In genomic region chr11:19351243-19351787, GRCm38 (mm10) we compare ENCODE assay signal across 13 mouse cellular contexts.
A peak's percentile ranks its signal among the peaks of the same experiment; 100 is the strongest.
DNase-seq lines count a peak whose midpoint lies in the region; ATAC-seq and TF ChIP-seq lines count a peak whose summit lies in the region.
"Had no signal": no experiment of that assay in that cellular context is flagged by ENCODE, and none has a peak within 500 bp of the region (broad histone marks: within the 10 kb centered on the region; RNA-seq: fewer than 3 reads in every experiment).

No protein-coding gene starts in this region.

- peak; percentile 13 for TF ChIP-seq EP300 in stomach, postnatal 0 days (optimal IDR thresholded peaks at IDR 0.05)

- DNase-seq in midbrain, embryonic 11.5 days (ENCODE audit: low spot score, missing footprints) = no peak
- no peak for DNase-seq in midbrain, embryonic 10.5 days (ENCODE audit: low spot score)
- peak; percentile 57 for DNase-seq in midbrain, embryonic 14.5 days
- DNase-seq in stomach, postnatal 0 days (ENCODE audit: low spot score) = no peak
- no peak for DNase-seq in right cerebral cortex, adult 2 months (ENCODE audit: low spot score in 2 of 2)
- no peak for DNase-seq in thymus, postnatal 10 days (ENCODE audit: low spot score in 2 of 2)
- no peak for DNase-seq in gastrocnemius, adult 8-10 months (ENCODE audit: low spot score in 2 of 2)
- DNase-seq: cerebellum, postnatal 25 days; lung, adult 2 months; spleen, adult 18-20 months; thymus, postnatal 14 days had no signal

- H3K36me3 ChIP-seq in midbrain, embryonic 11.5 days (ENCODE audit: control insufficient read depth, insufficient read depth, low read length) = no peaks in the 10 kb centered on the region
- no peaks in the 10 kb centered on the region for H3K36me3 ChIP-seq in midbrain, embryonic 10.5 days
- H3K36me3 ChIP-seq in hindbrain, embryonic 13.5 days = no peaks in the 10 kb centered on the region
- H3K36me3 ChIP-seq in midbrain, embryonic 14.5 days (ENCODE audit: control insufficient read depth, insufficient read depth, low read length) = no peaks in the 10 kb centered on the region
- no peaks in the 10 kb centered on the region for H3K36me3 ChIP-seq in stomach, postnatal 0 days (ENCODE audit: control insufficient read depth, insufficient read depth, low read length)

- no peaks in the 10 kb centered on the region for H3K27me3 ChIP-seq in midbrain, embryonic 11.5 days (ENCODE audit: control insufficient read depth, insufficient read depth, low read length)
- 0 out of 2 replicates have a peak, but pooled peaks cover 7% of the 10 kb centered on the region for H3K27me3 ChIP-seq in midbrain, embryonic 10.5 days (ENCODE audit: low read depth, poor library complexity, severe bottlenecking)
- no peaks in the 10 kb centered on the region for H3K27me3 ChIP-seq in hindbrain, embryonic 13.5 days
- no peaks in the 10 kb centered on the region for H3K27me3 ChIP-seq in midbrain, embryonic 14.5 days (ENCODE audit: control insufficient read depth, insufficient read depth, low read length)
- no peaks in the 10 kb centered on the region for H3K27me3 ChIP-seq in stomach, postnatal 0 days (ENCODE audit: control insufficient read depth, insufficient read depth, low read length)

- H3K4me3 ChIP-seq in midbrain, embryonic 11.5 days (ENCODE audit: low read depth, low read length) = no peak overlapping the region
- H3K4me3 ChIP-seq in midbrain, embryonic 10.5 days = no peak overlapping the region
- H3K4me3 ChIP-seq in hindbrain, embryonic 13.5 days = peak overlapping the region; percentile 21
- H3K4me3 ChIP-seq in midbrain, embryonic 14.5 days (replicated peaks; ENCODE audit: low read depth, low read length) = no peak overlapping the region
- no peak overlapping the region for H3K4me3 ChIP-seq in stomach, postnatal 0 days (ENCODE audit: low read depth, low read length)
- H3K4me3 ChIP-seq: left cerebral cortex, adult 2 months had no signal

- no peak overlapping the region for H3K27ac ChIP-seq in midbrain, embryonic 11.5 days (ENCODE audit: low read depth, low read length)
- H3K27ac ChIP-seq in midbrain, embryonic 10.5 days (replicated peaks) = no peak overlapping the region
- H3K27ac ChIP-seq in hindbrain, embryonic 13.5 days = peak overlapping the region; percentile 58
- H3K27ac ChIP-seq in midbrain, embryonic 14.5 days (replicated peaks; ENCODE audit: low read depth, low read length) = no peak overlapping the region
- no peak overlapping the region for H3K27ac ChIP-seq in stomach, postnatal 0 days (replicated peaks)
- H3K27ac ChIP-seq: left cerebral cortex, adult 2 months had no signal

- no peaks in the 10 kb centered on the region for H3K4me1 ChIP-seq in midbrain, embryonic 11.5 days (ENCODE audit: control insufficient read depth, insufficient read depth, low read length)
- H3K4me1 ChIP-seq in midbrain, embryonic 10.5 days = peaks cover 22% of the 10 kb centered on the region
- peaks cover 25% of the 10 kb centered on the region for H3K4me1 ChIP-seq in hindbrain, embryonic 13.5 days (replicated peaks)
- no peaks in the 10 kb centered on the region for H3K4me1 ChIP-seq in midbrain, embryonic 14.5 days (ENCODE audit: control insufficient read depth, insufficient read depth, low read length)
- no peaks in the 10 kb centered on the region for H3K4me1 ChIP-seq in stomach, postnatal 0 days (replicated peaks; ENCODE audit: control insufficient read depth, insufficient read depth)

- no peak for TF ChIP-seq CTCF in stomach, postnatal 0 days (IDR thresholded peaks at IDR 0.05; ENCODE audit: low read depth)

- WGBS in midbrain, embryonic 11.5 days = 45% methylated on average over 7 of the region's 7 CpGs
- WGBS in midbrain, embryonic 10.5 days = 61% methylated on average over 7 of the region's 7 CpGs
- whole genome bisulfite sequencing in hindbrain, embryonic 13.5 days = 22% methylated on average over 7 of the region's 7 CpGs
- WGBS in midbrain, embryonic 14.5 days = 24% methylated on average over 7 of the region's 7 CpGs
- WGBS in stomach, postnatal 0 days = 21% methylated on average over 7 of the region's 7 CpGs

- no peaks in the 10 kb centered on the region for H3K9me3 ChIP-seq in midbrain, embryonic 11.5 days (ENCODE audit: control insufficient read depth, low read length)
- no peaks in the 10 kb centered on the region for H3K9me3 ChIP-seq in midbrain, embryonic 10.5 days (replicated peaks)
- H3K9me3 ChIP-seq in hindbrain, embryonic 13.5 days = no peaks in the 10 kb centered on the region
- no peaks in the 10 kb centered on the region for H3K9me3 ChIP-seq in midbrain, embryonic 14.5 days (ENCODE audit: control insufficient read depth, low read length)
- H3K9me3 ChIP-seq in stomach, postnatal 0 days (ENCODE audit: control insufficient read depth, low read length) = no peaks in the 10 kb centered on the region

- H3K4me2 ChIP-seq in midbrain, embryonic 11.5 days = no peak overlapping the region
- H3K4me2 ChIP-seq in hindbrain, embryonic 13.5 days = peak overlapping the region; percentile 45
- H3K4me2 ChIP-seq in midbrain, embryonic 14.5 days (ENCODE audit: low read length) = peak overlapping the region; percentile 31
- H3K4me2 ChIP-seq in stomach, postnatal 0 days (replicated peaks; ENCODE audit: low read depth) = peak overlapping the region; percentile 37; the same call in 1 of the 2 replicates

- ATAC-seq in midbrain, embryonic 11.5 days (ENCODE audit: low FRiP score) = peak; percentile 36; the same call in 1 of the 2 replicates
- ATAC-seq in hindbrain, embryonic 13.5 days (ENCODE audit: low FRiP score) = peak; percentile 44; the same call in 1 of the 2 replicates
- peak; percentile 38; the same call in 1 of the 2 replicates for ATAC-seq in midbrain, embryonic 14.5 days (ENCODE audit: low FRiP score, low TSS enrichment)
- no peak for ATAC-seq in stomach, postnatal 0 days (ENCODE audit: low FRiP score, low TSS enrichment)

- H3K9ac ChIP-seq in midbrain, embryonic 11.5 days (ENCODE audit: low read length) = no peak overlapping the region
- H3K9ac ChIP-seq in hindbrain, embryonic 13.5 days = peak overlapping the region; percentile 61; the same call in 1 of the 2 replicates
- H3K9ac ChIP-seq in midbrain, embryonic 14.5 days (replicated peaks; ENCODE audit: low read length) = no peak overlapping the region; the same call in 1 of the 2 replicates
- no peak overlapping the region for H3K9ac ChIP-seq in stomach, postnatal 0 days (ENCODE audit: low read length)
